Mouse (Mus musculus): ENCODE measurements around the gene Kmo. TPM values are rescaled to one million over a fixed set of nuclear protein-coding genes. Genes with fewer than 3 reads are reported as not detected.

Gene Kmo
- polyA plus RNA-seq, 1 experiment = 0.10 TPM

GRCm38 (mm10) chr1:175629248-175629647 lies 9.1 kb downstream of the Kmo start:
- no peak overlapping the region for H3K4me3 ChIP-seq (ENCODE audit: insufficient read depth, low read length)
- H3K27ac ChIP-seq (ENCODE audit: insufficient read depth, low read length) = no peak overlapping the region
- H3K4me1 ChIP-seq (ENCODE audit: control insufficient read depth, insufficient read depth, low read length) = peaks cover 2% of the 10 kb centered on the region; the same call in 1 of the 2 replicates
- TF ChIP-seq CTCF (IDR thresholded peaks at IDR 0.05; ENCODE audit: extremely low read depth, insufficient read depth, low read length) = no peak
- no peak for TF ChIP-seq POLR2A (IDR thresholded peaks at IDR 0.05; ENCODE audit: extremely low read depth, insufficient read depth, low read length)

GRCm38 (mm10) chr1:175630345-175630744 lies 10.2 kb downstream of the Kmo start:
- no peaks in the 10 kb centered on the region for H3K4me1 ChIP-seq (ENCODE audit: control insufficient read depth, insufficient read depth, low read length)
- no peak for TF ChIP-seq CTCF (IDR thresholded peaks at IDR 0.05; ENCODE audit: extremely low read depth, insufficient read depth, low read length)
- TF ChIP-seq POLR2A (IDR thresholded peaks at IDR 0.05; ENCODE audit: extremely low read depth, insufficient read depth, low read length) = no peak
- H3K4me3 ChIP-seq (ENCODE audit: insufficient read depth, low read length) = no peak overlapping the region
- no peak overlapping the region for H3K27ac ChIP-seq (ENCODE audit: insufficient read depth, low read length)

GRCm38 (mm10) chr1:175631080-175631479 lies 10.9 kb downstream of the Kmo start:
- no peak overlapping the region for H3K27ac ChIP-seq (ENCODE audit: insufficient read depth, low read length)

GRCm38 (mm10) chr1:175631721-175632221 lies 11.6 kb downstream of the Kmo start:
- TF ChIP-seq POLR2A (IDR thresholded peaks at IDR 0.05; ENCODE audit: extremely low read depth, insufficient read depth, low read length) (no peak), CTCF (IDR thresholded peaks at IDR 0.05; ENCODE audit: extremely low read depth, insufficient read depth, low read length) (no peak)
- Histone ChIP-seq H3K4me1 (ENCODE audit: control insufficient read depth, insufficient read depth, low read length) (no peaks in the 10 kb centered on the region), H3K4me3 (ENCODE audit: insufficient read depth, low read length) (no peak overlapping the region), H3K27ac (ENCODE audit: insufficient read depth, low read length) (no peak overlapping the region)

More at GRCm38 (mm10) chr1:175631080-175631479, 10.9 kb downstream of the Kmo start:
- no peak for TF ChIP-seq CTCF (IDR thresholded peaks at IDR 0.05; ENCODE audit: extremely low read depth, insufficient read depth, low read length)
- TF ChIP-seq POLR2A (IDR thresholded peaks at IDR 0.05; ENCODE audit: extremely low read depth, insufficient read depth, low read length) = no peak
- H3K4me3 ChIP-seq (ENCODE audit: insufficient read depth, low read length) = no peak overlapping the region
- H3K4me1 ChIP-seq (ENCODE audit: control insufficient read depth, insufficient read depth, low read length) = no peaks in the 10 kb centered on the region

- H3K4me1 ChIP-seq (ENCODE audit: control insufficient read depth, insufficient read depth, low read length) = no peaks in the 10 kb centered on the region
- TF ChIP-seq POLR2A (IDR thresholded peaks at IDR 0.05; ENCODE audit: extremely low read depth, insufficient read depth, low read length) (no peak), CTCF (IDR thresholded peaks at IDR 0.05; ENCODE audit: extremely low read depth, insufficient read depth, low read length) (no peak)
- H3K4me3 ChIP-seq (ENCODE audit: insufficient read depth, low read length) = no peak overlapping the region
- no peak overlapping the region for H3K27ac ChIP-seq (ENCODE audit: insufficient read depth, low read length)
Measured at GRCm38 (mm10) chr1:175632470-175632869, 12.3 kb downstream of the Kmo start.

GRCm38 (mm10) chr1:175637677-175638076 lies 17.5 kb downstream of the Kmo start:
- Histone ChIP-seq H3K4me3 (ENCODE audit: insufficient read depth, low read length) (no peak overlapping the region), H3K27ac (ENCODE audit: insufficient read depth, low read length) (no peak overlapping the region), H3K4me1 (ENCODE audit: control insufficient read depth, insufficient read depth, low read length) (no peaks in the 10 kb centered on the region)
- TF ChIP-seq POLR2A (IDR thresholded peaks at IDR 0.05; ENCODE audit: extremely low read depth, insufficient read depth, low read length) (no peak), CTCF (IDR thresholded peaks at IDR 0.05; ENCODE audit: extremely low read depth, insufficient read depth, low read length) (no peak)

- TF ChIP-seq CTCF (IDR thresholded peaks at IDR 0.05; ENCODE audit: extremely low read depth, insufficient read depth, low read length) (no peak), POLR2A (IDR thresholded peaks at IDR 0.05; ENCODE audit: extremely low read depth, insufficient read depth, low read length) (no peak)
- Histone ChIP-seq H3K4me1 (ENCODE audit: control insufficient read depth, insufficient read depth, low read length) (no peaks in the 10 kb centered on the region), H3K27ac (ENCODE audit: insufficient read depth, low read length) (no peak overlapping the region), H3K4me3 (ENCODE audit: insufficient read depth, low read length) (no peak overlapping the region)
Measured at GRCm38 (mm10) chr1:175639072-175639471, 18.9 kb downstream of the Kmo start.

GRCm38 (mm10) chr1:175640435-175641150 lies 20.4 kb downstream of the Kmo start:
- Histone ChIP-seq H3K4me1 (ENCODE audit: control insufficient read depth, insufficient read depth, low read length) (no peaks in the 10 kb centered on the region), H3K4me3 (ENCODE audit: insufficient read depth, low read length) (no peak overlapping the region), H3K27ac (ENCODE audit: insufficient read depth, low read length) (no peak overlapping the region)
- TF ChIP-seq POLR2A (IDR thresholded peaks at IDR 0.05; ENCODE audit: extremely low read depth, insufficient read depth, low read length) = no peak
- TF ChIP-seq CTCF (IDR thresholded peaks at IDR 0.05; ENCODE audit: extremely low read depth, insufficient read depth, low read length) = no peak

- H3K27ac ChIP-seq (ENCODE audit: insufficient read depth, low read length) = no peak overlapping the region
- H3K4me1 ChIP-seq (ENCODE audit: control insufficient read depth, insufficient read depth, low read length) = no peaks in the 10 kb centered on the region
- TF ChIP-seq POLR2A (IDR thresholded peaks at IDR 0.05; ENCODE audit: extremely low read depth, insufficient read depth, low read length) = no peak
- TF ChIP-seq CTCF (IDR thresholded peaks at IDR 0.05; ENCODE audit: extremely low read depth, insufficient read depth, low read length) = no peak
- no peak overlapping the region for H3K4me3 ChIP-seq (ENCODE audit: insufficient read depth, low read length)
Measured at GRCm38 (mm10) chr1:175643496-175644265, 23.5 kb downstream of the Kmo start.
